Mouse (Mus musculus): ENCODE measurements around the gene Slc18b1. TPM values are rescaled to one million over a fixed set of nuclear protein-coding genes. Genes with fewer than 3 reads are reported as not detected.
A peak's percentile ranks its signal among the peaks of the same experiment; 100 is the strongest.
"Not testable (repeated sequence)": the region's sequence is repeated elsewhere in the genome, so short reads cannot be mapped to it uniquely, and the experiment has no call there.

Gene Slc18b1
- not detected in 2 replicates for total RNA-seq (2015; ENCODE audit: low replicate concordance)
- not detected in 2 replicates for total RNA-seq (2017; ENCODE audit: low replicate concordance)

- ATAC-seq (replicated peaks; ENCODE audit: low FRiP score, poor library complexity, severe bottlenecking), result peak; percentile 30; the same call in 1 of the 2 replicates
Measured at GRCm38 (mm10) chr10:23796551-23797503, at the start of gene Slc18b1. TSS of gene Slc18b1 (plus strand) at chr10:23796986.

GRCm38 (mm10) chr10:23754166-23754565 lies 42.6 kb upstream of the Slc18b1 start:
- no peak for ATAC-seq (replicated peaks; ENCODE audit: low FRiP score, poor library complexity, severe bottlenecking)

- ATAC-seq (replicated peaks; ENCODE audit: low FRiP score, poor library complexity, severe bottlenecking), result no peak
Measured at GRCm38 (mm10) chr10:23777288-23777945, 19.4 kb upstream of the Slc18b1 start.

GRCm38 (mm10) chr10:23780539-23781275 lies 16.1 kb upstream of the Slc18b1 start:
- ATAC-seq (replicated peaks; ENCODE audit: low FRiP score, poor library complexity, severe bottlenecking), result peak; percentile 94

- no peak for ATAC-seq (replicated peaks; ENCODE audit: low FRiP score, poor library complexity, severe bottlenecking)
Measured at GRCm38 (mm10) chr10:23781760-23782735, 14.7 kb upstream of the Slc18b1 start.

GRCm38 (mm10) chr10:23782855-23783492 lies 13.8 kb upstream of the Slc18b1 start:
- ATAC-seq (replicated peaks; ENCODE audit: low FRiP score, poor library complexity, severe bottlenecking), result no peak

- no peak for ATAC-seq (replicated peaks; ENCODE audit: low FRiP score, poor library complexity, severe bottlenecking)
Measured at GRCm38 (mm10) chr10:23783493-23783884, 13.3 kb upstream of the Slc18b1 start.

GRCm38 (mm10) chr10:23784121-23784520 lies 12.7 kb upstream of the Slc18b1 start:
- no peak for ATAC-seq (replicated peaks; ENCODE audit: low FRiP score, poor library complexity, severe bottlenecking)

GRCm38 (mm10) chr10:23785599-23785998 lies 11.2 kb upstream of the Slc18b1 start:
- ATAC-seq (replicated peaks; ENCODE audit: low FRiP score, poor library complexity, severe bottlenecking), result not testable (repeated sequence)

- ATAC-seq (replicated peaks; ENCODE audit: low FRiP score, poor library complexity, severe bottlenecking), result no peak
Measured at GRCm38 (mm10) chr10:23786040-23786439, 10.7 kb upstream of the Slc18b1 start.

GRCm38 (mm10) chr10:23786631-23787038 lies 10.2 kb upstream of the Slc18b1 start:
- ATAC-seq (replicated peaks; ENCODE audit: low FRiP score, poor library complexity, severe bottlenecking), result peak; percentile 56

GRCm38 (mm10) chr10:23787062-23787821 lies 9.5 kb upstream of the Slc18b1 start, which contains the start of gene Rps12:
TSS of gene Rps12 (minus strand) at chr10:23787275.
- ATAC-seq (replicated peaks; ENCODE audit: low FRiP score, poor library complexity, severe bottlenecking), result peak; percentile 97

- ATAC-seq (replicated peaks; ENCODE audit: low FRiP score, poor library complexity, severe bottlenecking), result no peak
Measured at GRCm38 (mm10) chr10:23788056-23788600, 8.7 kb upstream of the Slc18b1 start.

- ATAC-seq (replicated peaks; ENCODE audit: low FRiP score, poor library complexity, severe bottlenecking), result no peak
Measured at GRCm38 (mm10) chr10:23795871-23796520, 790 bp upstream of the Slc18b1 start.

- no peak for ATAC-seq (replicated peaks; ENCODE audit: low FRiP score, poor library complexity, severe bottlenecking)
Measured at GRCm38 (mm10) chr10:23797606-23798005, 820 bp downstream of the Slc18b1 start.

- ATAC-seq (replicated peaks; ENCODE audit: low FRiP score, poor library complexity, severe bottlenecking), result no peak
Measured at GRCm38 (mm10) chr10:23798142-23798541, 1.4 kb downstream of the Slc18b1 start.

- no peak for ATAC-seq (replicated peaks; ENCODE audit: low FRiP score, poor library complexity, severe bottlenecking)
Measured at GRCm38 (mm10) chr10:23799933-23800332, 3.1 kb downstream of the Slc18b1 start.
